Mouse (Mus musculus) lung, adult 2 months (tissue): ENCODE data around the gene Sbf2.

Source experiments
- CTCF ChIP-seq: fragments of 200-500 bp; IDR thresholded peaks from 2 replicates; pipeline ENCODE4 v1.5.1; 2011; ENCODE audit warnings: mild to moderate bottlenecking, low read length, control low read depth; ENCODE audit not compliant: insufficient read depth
- POLR2A ChIP-seq: fragments of 200-500 bp; IDR thresholded peaks from 2 replicates; pipeline ENCODE4 v1.6.1; 2011; ENCODE audit warnings: low read depth, mild to moderate bottlenecking, control low read depth, low read length, borderline replicate concordance; ENCODE audit errors: extremely low read depth

GRCm38 (mm10) chr7:110315352-110315751 is 299.4 kb downstream of the Sbf2 start:
- TF ChIP-seq CTCF, result no peak
- no peak for TF ChIP-seq POLR2A
